Mouse (Mus musculus): ENCODE measurements around the gene Slc17a2. TPM values are rescaled to one million over a fixed set of nuclear protein-coding genes. Genes with fewer than 3 reads are reported as not detected.

Gene Slc17a2
- total RNA-seq, 1 experiment: not detected

- Histone ChIP-seq H3K4me3 (ENCODE audit: insufficient read depth in 1 of 2, low read depth in 1 of 2, low read length in 2 of 2, poor library complexity in 1 of 2, severe bottlenecking in 1 of 2) (no peak overlapping the region), H3K9me3 (ENCODE audit: control insufficient read depth, insufficient read depth, low read depth, low read length) (no peaks in the 10 kb centered on the region), H3K9ac (ENCODE audit: insufficient read depth, low read depth, low read length, poor library complexity, severe bottlenecking) (no peak overlapping the region), H3K27ac (ENCODE audit: insufficient read depth, low read depth, low read length, poor library complexity, severe bottlenecking) (no peak overlapping the region), H3K4me1 (ENCODE audit: control insufficient read depth in 2 of 2, insufficient read depth in 2 of 2, low read length in 2 of 2, poor library complexity in 1 of 2) (no peaks in the 10 kb centered on the region), H3K36me3 (ENCODE audit: control insufficient read depth, insufficient read depth, low read length, poor library complexity, severe bottlenecking) (no peaks in the 10 kb centered on the region)
- in situ Hi-C loops (cut with MboI; ENCODE audit: low sequenced_read_pairs in 2 of 2, unreplicated experiment in 2 of 2): no loop called here
- DNase-seq (ENCODE audit: low read depth, low spot score): no peak
- TF ChIP-seq ZC3H11A (IDR thresholded peaks at IDR 0.05; ENCODE audit: borderline replicate concordance, low read depth, low read length) (no peak), ZNF384 (IDR thresholded peaks at IDR 0.05; ENCODE audit: low read depth, low read length) (no peak), HCFC1 (IDR thresholded peaks at IDR 0.05; ENCODE audit: borderline replicate concordance, insufficient read depth, low read length) (no peak), MAFK (IDR thresholded peaks at IDR 0.05; ENCODE audit: insufficient read depth, low read depth, low read length) (no peak), CHD2 (IDR thresholded peaks at IDR 0.05; ENCODE audit: low read depth, low read length) (no peak)
Observed at GRCm38 (mm10) chr13:23822213-23822612, 15.4 kb downstream of the Slc17a2 start.

- H3K36me3 ChIP-seq (ENCODE audit: control insufficient read depth, insufficient read depth, low read length, poor library complexity, severe bottlenecking): no peaks in the 10 kb centered on the region
Observed at GRCm38 (mm10) chr13:23826606-23827005, 19.8 kb downstream of the Slc17a2 start.

GRCm38 (mm10) chr13:23833053-23833452, 26.3 kb downstream of the Slc17a2 start:
- TF ChIP-seq HCFC1 (IDR thresholded peaks at IDR 0.05; ENCODE audit: borderline replicate concordance, insufficient read depth, low read length) (no peak), MAFK (IDR thresholded peaks at IDR 0.05; ENCODE audit: insufficient read depth, low read depth, low read length) (0 out of 2 replicates have a peak, but pooled peaks have one; percentile 16), ZNF384 (IDR thresholded peaks at IDR 0.05; ENCODE audit: low read depth, low read length) (peak; percentile 93), ZC3H11A (IDR thresholded peaks at IDR 0.05; ENCODE audit: borderline replicate concordance, low read depth, low read length) (peak; percentile 91), CHD2 (IDR thresholded peaks at IDR 0.05; ENCODE audit: low read depth, low read length) (no peak)

More at GRCm38 (mm10) chr13:23826606-23827005, 19.8 kb downstream of the Slc17a2 start:
- no peaks in the 10 kb centered on the region for H3K9me3 ChIP-seq (ENCODE audit: control insufficient read depth, insufficient read depth, low read depth, low read length)
- H3K4me3 ChIP-seq (ENCODE audit: insufficient read depth in 1 of 2, low read depth in 1 of 2, low read length in 2 of 2, poor library complexity in 1 of 2, severe bottlenecking in 1 of 2): no peak overlapping the region
- H3K4me1 ChIP-seq (ENCODE audit: control insufficient read depth in 2 of 2, insufficient read depth in 2 of 2, low read length in 2 of 2, poor library complexity in 1 of 2): no peaks in the 10 kb centered on the region
- in situ Hi-C loops (cut with MboI; ENCODE audit: low sequenced_read_pairs in 2 of 2, unreplicated experiment in 2 of 2): loop anchor here in 1 of 2 experiments (25.0 kb wide), 1 partner anchor 486 kb away; no protein-coding TSS in a partner anchor
- DNase-seq (ENCODE audit: low read depth, low spot score): no peak
- no peak overlapping the region for H3K9ac ChIP-seq (ENCODE audit: insufficient read depth, low read depth, low read length, poor library complexity, severe bottlenecking)
- TF ChIP-seq CHD2 (IDR thresholded peaks at IDR 0.05; ENCODE audit: low read depth, low read length): no peak
- no peak for TF ChIP-seq ZNF384 (IDR thresholded peaks at IDR 0.05; ENCODE audit: low read depth, low read length)
- 0 out of 2 replicates have a peak, but pooled peaks have one; percentile 32 for TF ChIP-seq MAFK (IDR thresholded peaks at IDR 0.05; ENCODE audit: insufficient read depth, low read depth, low read length)
- TF ChIP-seq HCFC1 (IDR thresholded peaks at IDR 0.05; ENCODE audit: borderline replicate concordance, insufficient read depth, low read length): no peak
- H3K27ac ChIP-seq (ENCODE audit: insufficient read depth, low read depth, low read length, poor library complexity, severe bottlenecking): no peak overlapping the region

GRCm38 (mm10) chr13:23834836-23835235, 28.0 kb downstream of the Slc17a2 start:
- in situ Hi-C loops (cut with MboI; ENCODE audit: low sequenced_read_pairs in 2 of 2, unreplicated experiment in 2 of 2): loop anchor here in 1 of 2 experiments (25.0 kb wide), 1 partner anchor 477 kb away; no protein-coding TSS in a partner anchor
- Histone ChIP-seq H3K4me3 (ENCODE audit: insufficient read depth in 1 of 2, low read depth in 1 of 2, low read length in 2 of 2, poor library complexity in 1 of 2, severe bottlenecking in 1 of 2) (no peak overlapping the region), H3K27ac (ENCODE audit: insufficient read depth, low read depth, low read length, poor library complexity, severe bottlenecking) (no peak overlapping the region), H3K9ac (ENCODE audit: insufficient read depth, low read depth, low read length, poor library complexity, severe bottlenecking) (no peak overlapping the region), H3K4me1 (ENCODE audit: control insufficient read depth in 2 of 2, insufficient read depth in 2 of 2, low read length in 2 of 2, poor library complexity in 1 of 2) (no peaks in the 10 kb centered on the region), H3K36me3 (ENCODE audit: control insufficient read depth, insufficient read depth, low read length, poor library complexity, severe bottlenecking) (no peaks in the 10 kb centered on the region), H3K9me3 (ENCODE audit: control insufficient read depth, insufficient read depth, low read depth, low read length) (no peaks in the 10 kb centered on the region)
- DNase-seq (ENCODE audit: low read depth, low spot score): no peak
- no peak for TF ChIP-seq ZNF384 (IDR thresholded peaks at IDR 0.05; ENCODE audit: low read depth, low read length)
- TF ChIP-seq CHD2 (IDR thresholded peaks at IDR 0.05; ENCODE audit: low read depth, low read length): no peak
- TF ChIP-seq ZC3H11A (IDR thresholded peaks at IDR 0.05; ENCODE audit: borderline replicate concordance, low read depth, low read length): no peak
- TF ChIP-seq MAFK (IDR thresholded peaks at IDR 0.05; ENCODE audit: insufficient read depth, low read depth, low read length): no peak
- no peak for TF ChIP-seq HCFC1 (IDR thresholded peaks at IDR 0.05; ENCODE audit: borderline replicate concordance, insufficient read depth, low read length)

More at GRCm38 (mm10) chr13:23833053-23833452, 26.3 kb downstream of the Slc17a2 start:
- no peak overlapping the region for H3K27ac ChIP-seq (ENCODE audit: insufficient read depth, low read depth, low read length, poor library complexity, severe bottlenecking)
- no peak overlapping the region for H3K9ac ChIP-seq (ENCODE audit: insufficient read depth, low read depth, low read length, poor library complexity, severe bottlenecking)
- H3K4me1 ChIP-seq (ENCODE audit: control insufficient read depth in 2 of 2, insufficient read depth in 2 of 2, low read length in 2 of 2, poor library complexity in 1 of 2): no peaks in the 10 kb centered on the region
- no peak overlapping the region for H3K4me3 ChIP-seq (ENCODE audit: insufficient read depth in 1 of 2, low read depth in 1 of 2, low read length in 2 of 2, poor library complexity in 1 of 2, severe bottlenecking in 1 of 2)
- DNase-seq (ENCODE audit: low read depth, low spot score): peak; percentile 47
- H3K9me3 ChIP-seq (ENCODE audit: control insufficient read depth, insufficient read depth, low read depth, low read length): no peaks in the 10 kb centered on the region
- in situ Hi-C loops (cut with MboI; ENCODE audit: low sequenced_read_pairs in 2 of 2, unreplicated experiment in 2 of 2): loop anchor here in 1 of 2 experiments (25.0 kb wide), 1 partner anchor 479 kb away; no protein-coding TSS in a partner anchor
- no peaks in the 10 kb centered on the region for H3K36me3 ChIP-seq (ENCODE audit: control insufficient read depth, insufficient read depth, low read length, poor library complexity, severe bottlenecking)

All from ES-E14 (cell line).